In genomic region chr19:24797606-24798005, GRCm38 (mm10) we compare ENCODE assay signal across 12 mouse cellular contexts.
DNase-seq lines count a peak whose midpoint lies in the region; ATAC-seq lines count a peak whose summit lies in the region.
"Had no signal": no experiment of that assay in that cellular context is flagged by ENCODE, and none has a peak within 500 bp of the region (broad histone marks: within the 10 kb centered on the region; RNA-seq: fewer than 3 reads in every experiment).

No protein-coding gene starts in this region.

- DNase-seq in cerebellum, postnatal 14 days = peak; percentile 37 to 43
- no peak for DNase-seq in cerebellum, postnatal 4 days (ENCODE audit: low spot score in 2 of 2)
- peak; percentile 14 for DNase-seq in gastrocnemius, postnatal 10 days
- peak; percentile 49 for DNase-seq in lung, postnatal 10 days
- DNase-seq in testis, postnatal 14 days (ENCODE audit: low spot score) = no peak
- DNase-seq in urinary bladder, postnatal 36 days (ENCODE audit: low spot score in 2 of 2) = no peak
- DNase-seq in layer of hippocampus, adult 9-10 months (ENCODE audit: low spot score) = no peak
- DNase-seq: cerebellum, adult 18-20 months; layer of hippocampus, postnatal 36 days; retina, postnatal 1 day; thymus, postnatal 14 days had no signal

- ATAC-seq in hematopoietic stem cell, adult 5-6 weeks (replicated peaks in 1 of 2; ENCODE audit: insufficient read depth in 1 of 2, low FRiP score in 2 of 2, low TSS enrichment in 1 of 2, low read depth in 1 of 2, poor library complexity in 2 of 2, severe bottlenecking in 2 of 2) = peak; percentile 61 to 85

Comparison
In these comparisons a context has a peak if more than half of its experiments do, and no peak if none do; other contexts are left out.
1. DNase-seq: peak in cerebellum, postnatal 14 days (2 of 2), gastrocnemius, postnatal 10 days (single experiment) and lung, postnatal 10 days (single experiment); none in cerebellum, postnatal 4 days (0 of 2), testis, postnatal 14 days (single experiment), urinary bladder, postnatal 36 days (0 of 2) and layer of hippocampus, adult 9-10 months (single experiment).